Mouse (Mus musculus): ENCODE data around the gene Arhgap25. TPM values are rescaled to one million over a fixed set of nuclear protein-coding genes. Genes with fewer than 3 reads are reported as not detected.

The Arhgap25 gene
- polyA plus RNA-seq, 1 experiment from 2014 or later, result 3.8 TPM

- WGBS, result 90% methylated on average over 4 of the region's 4 CpGs
- no peak for ATAC-seq (ENCODE audit: low FRiP score, low read depth)
- Histone ChIP-seq H3K9me3 (no peaks in the 10 kb centered on the region), H3K4me1 (no peaks in the 10 kb centered on the region), H3K9ac (no peak overlapping the region), H3K27ac (no peak overlapping the region), H3K27me3 (replicated peaks) (no peaks in the 10 kb centered on the region), H3K4me2 (replicated peaks) (no peak overlapping the region), H3K4me3 (no peak overlapping the region), H3K36me3 (no peaks in the 10 kb centered on the region)
These were observed 15.2 kb downstream of the Arhgap25 start for GRCm38 (mm10) chr6:87517753-87518409.

- WGBS, result 85% methylated on average over 4 of the region's 4 CpGs
- Histone ChIP-seq H3K4me2 (replicated peaks) (no peak overlapping the region), H3K4me3 (no peak overlapping the region), H3K9me3 (no peaks in the 10 kb centered on the region), H3K36me3 (no peaks in the 10 kb centered on the region), H3K9ac (no peak overlapping the region), H3K27me3 (replicated peaks) (no peaks in the 10 kb centered on the region), H3K4me1 (no peaks in the 10 kb centered on the region), H3K27ac (no peak overlapping the region)
- no peak for ATAC-seq (ENCODE audit: low FRiP score, low read depth)
These were observed 18.7 kb downstream of the Arhgap25 start for GRCm38 (mm10) chr6:87514321-87514720.

- Histone ChIP-seq H3K4me2 (replicated peaks) (no peak overlapping the region), H3K9ac (no peak overlapping the region), H3K27me3 (replicated peaks) (no peaks in the 10 kb centered on the region), H3K4me1 (no peaks in the 10 kb centered on the region), H3K36me3 (no peaks in the 10 kb centered on the region), H3K9me3 (no peaks in the 10 kb centered on the region), H3K27ac (no peak overlapping the region), H3K4me3 (no peak overlapping the region)
- no peak for ATAC-seq (ENCODE audit: low FRiP score, low read depth)
- WGBS, result 78% methylated on average over 12 of the region's 12 CpGs
These were observed 19.9 kb downstream of the Arhgap25 start for GRCm38 (mm10) chr6:87513046-87513767.

- no peak for ATAC-seq (ENCODE audit: low FRiP score, low read depth)
- Histone ChIP-seq H3K4me1 (no peaks in the 10 kb centered on the region), H3K9me3 (no peaks in the 10 kb centered on the region), H3K27me3 (replicated peaks) (no peaks in the 10 kb centered on the region), H3K36me3 (no peaks in the 10 kb centered on the region), H3K4me3 (no peak overlapping the region), H3K4me2 (replicated peaks) (no peak overlapping the region), H3K27ac (no peak overlapping the region), H3K9ac (no peak overlapping the region)
- WGBS, result 78% methylated on average over 4 of the region's 4 CpGs
These were observed 22.1 kb downstream of the Arhgap25 start for GRCm38 (mm10) chr6:87510999-87511398.

GRCm38 (mm10) chr6:87509806-87510205 is 23.3 kb downstream of the Arhgap25 start:
- no peak overlapping the region for H3K9ac ChIP-seq
- no peak overlapping the region for H3K4me3 ChIP-seq
- H3K27me3 ChIP-seq (replicated peaks), result no peaks in the 10 kb centered on the region
- no peaks in the 10 kb centered on the region for H3K4me1 ChIP-seq
- WGBS, result 83% methylated on average over 2 of the region's 2 CpGs
- H3K4me2 ChIP-seq (replicated peaks), result no peak overlapping the region
- H3K36me3 ChIP-seq, result no peaks in the 10 kb centered on the region
- no peak overlapping the region for H3K27ac ChIP-seq
- ATAC-seq (ENCODE audit: low FRiP score, low read depth), result no peak
- no peaks in the 10 kb centered on the region for H3K9me3 ChIP-seq

- ATAC-seq (ENCODE audit: low FRiP score, low read depth), result no peak
- H3K27me3 ChIP-seq (replicated peaks), result no peaks in the 10 kb centered on the region
- H3K4me2 ChIP-seq (replicated peaks), result no peak overlapping the region
- H3K27ac ChIP-seq, result no peak overlapping the region
- H3K4me3 ChIP-seq, result no peak overlapping the region
- no peaks in the 10 kb centered on the region for H3K36me3 ChIP-seq
- no peaks in the 10 kb centered on the region for H3K9me3 ChIP-seq
- no peaks in the 10 kb centered on the region for H3K4me1 ChIP-seq
- H3K9ac ChIP-seq, result no peak overlapping the region
- WGBS, result 77% methylated on average over 7 of the region's 7 CpGs
These were observed 28.2 kb downstream of the Arhgap25 start for GRCm38 (mm10) chr6:87504875-87505274.

GRCm38 (mm10) chr6:87503976-87504375 is 29.1 kb downstream of the Arhgap25 start:
- Histone ChIP-seq H3K9me3 (no peaks in the 10 kb centered on the region), H3K9ac (no peak overlapping the region), H3K27ac (no peak overlapping the region), H3K27me3 (replicated peaks) (no peaks in the 10 kb centered on the region), H3K4me3 (no peak overlapping the region), H3K36me3 (no peaks in the 10 kb centered on the region), H3K4me2 (replicated peaks) (no peak overlapping the region), H3K4me1 (no peaks in the 10 kb centered on the region)
- ATAC-seq (ENCODE audit: low FRiP score, low read depth), result no peak
- 81% methylated on average over 5 of the region's 5 CpGs for whole genome bisulfite sequencing

GRCm38 (mm10) chr6:87503536-87503935 is 29.5 kb downstream of the Arhgap25 start:
- Histone ChIP-seq H3K27ac (no peak overlapping the region), H3K9me3 (no peaks in the 10 kb centered on the region), H3K4me1 (no peaks in the 10 kb centered on the region), H3K4me2 (replicated peaks) (no peak overlapping the region), H3K27me3 (replicated peaks) (no peaks in the 10 kb centered on the region), H3K9ac (no peak overlapping the region), H3K36me3 (no peaks in the 10 kb centered on the region), H3K4me3 (no peak overlapping the region)
- 93% methylated on average over 1 of the region's 1 CpGs for WGBS
- ATAC-seq (ENCODE audit: low FRiP score, low read depth), result no peak

GRCm38 (mm10) chr6:87502831-87503286 is 30.2 kb downstream of the Arhgap25 start:
- ATAC-seq (ENCODE audit: low FRiP score, low read depth), result no peak
- Histone ChIP-seq H3K4me3 (no peak overlapping the region), H3K27me3 (replicated peaks) (no peaks in the 10 kb centered on the region), H3K9me3 (no peaks in the 10 kb centered on the region), H3K9ac (no peak overlapping the region), H3K4me2 (replicated peaks) (no peak overlapping the region), H3K4me1 (no peaks in the 10 kb centered on the region), H3K27ac (no peak overlapping the region), H3K36me3 (no peaks in the 10 kb centered on the region)
- 85% methylated on average over 10 of the region's 10 CpGs for WGBS

GRCm38 (mm10) chr6:87502411-87502810 is 30.6 kb downstream of the Arhgap25 start:
- Histone ChIP-seq H3K4me3 (no peak overlapping the region), H3K4me2 (replicated peaks) (no peak overlapping the region), H3K4me1 (no peaks in the 10 kb centered on the region), H3K27me3 (replicated peaks) (no peaks in the 10 kb centered on the region), H3K27ac (no peak overlapping the region), H3K9me3 (no peaks in the 10 kb centered on the region), H3K9ac (no peak overlapping the region), H3K36me3 (no peaks in the 10 kb centered on the region)
- no peak for ATAC-seq (ENCODE audit: low FRiP score, low read depth)
- 48% methylated on average over 6 of the region's 6 CpGs for WGBS

GRCm38 (mm10) chr6:87500696-87501095 is 32.4 kb downstream of the Arhgap25 start:
- ATAC-seq (ENCODE audit: low FRiP score, low read depth), result no peak
- 87% methylated on average over 7 of the region's 7 CpGs for WGBS
- no peak overlapping the region for H3K9ac ChIP-seq
- H3K4me2 ChIP-seq (replicated peaks), result no peak overlapping the region
- no peaks in the 10 kb centered on the region for H3K36me3 ChIP-seq
- H3K27me3 ChIP-seq (replicated peaks), result no peaks in the 10 kb centered on the region
- no peaks in the 10 kb centered on the region for H3K9me3 ChIP-seq
- H3K4me3 ChIP-seq, result no peak overlapping the region
- no peaks in the 10 kb centered on the region for H3K4me1 ChIP-seq
- no peak overlapping the region for H3K27ac ChIP-seq

- Histone ChIP-seq H3K27me3 (replicated peaks) (no peaks in the 10 kb centered on the region), H3K4me3 (no peak overlapping the region), H3K36me3 (no peaks in the 10 kb centered on the region), H3K9me3 (no peaks in the 10 kb centered on the region), H3K27ac (no peak overlapping the region), H3K4me1 (no peaks in the 10 kb centered on the region), H3K4me2 (replicated peaks) (no peak overlapping the region), H3K9ac (no peak overlapping the region)
- 70% methylated on average over 6 of the region's 6 CpGs for WGBS
- ATAC-seq (ENCODE audit: low FRiP score, low read depth), result no peak
These were observed 33.3 kb downstream of the Arhgap25 start for GRCm38 (mm10) chr6:87499791-87500190.

- no peak for ATAC-seq (ENCODE audit: low FRiP score, low read depth)
- Histone ChIP-seq H3K36me3 (no peaks in the 10 kb centered on the region), H3K9me3 (no peaks in the 10 kb centered on the region), H3K4me2 (replicated peaks) (no peak overlapping the region), H3K4me3 (no peak overlapping the region), H3K4me1 (no peaks in the 10 kb centered on the region), H3K9ac (no peak overlapping the region), H3K27ac (no peak overlapping the region), H3K27me3 (replicated peaks) (no peaks in the 10 kb centered on the region)
- 78% methylated on average over 9 of the region's 9 CpGs for WGBS
These were observed 36.9 kb downstream of the Arhgap25 start for GRCm38 (mm10) chr6:87496143-87496542.

All from neural tube, embryonic 12.5 days (tissue).